Mouse (Mus musculus): ENCODE measurements at regions not wholly inside any gene's neighbourhood (a gene's known extent, or its start where the extent isn't known, plus 50 kb on each side); places are given as distances from the start of the nearest gene placed in this dataset.

- no peak for DNase-seq
- TF ChIP-seq POLR2A (IDR thresholded peaks at IDR 0.05; ENCODE audit: insufficient read depth, low read depth, low read length): no peak
- TF ChIP-seq CTCF (IDR thresholded peaks at IDR 0.05): no peak
- no peak for TF ChIP-seq EP300 (IDR thresholded peaks at IDR 0.05; ENCODE audit: insufficient read depth, low read depth, low read length)
- no peaks in the 10 kb centered on the region for H3K4me1 ChIP-seq (ENCODE audit: control insufficient read depth, insufficient read depth, low read length)
- no peaks in the 10 kb centered on the region for H3K27me3 ChIP-seq (ENCODE audit: control insufficient read depth, insufficient read depth, low read length)
- H3K4me3 ChIP-seq: no peak overlapping the region
- 87% methylated on average over 12 of the region's 12 CpGs for whole genome bisulfite sequencing
- H3K79me2 ChIP-seq (replicated peaks; ENCODE audit: control insufficient read depth, insufficient read depth, low read length): no peaks in the 10 kb centered on the region
- H3K36me3 ChIP-seq (ENCODE audit: control insufficient read depth, insufficient read depth, low read length): no peaks in the 10 kb centered on the region
- no peak overlapping the region for H3K9ac ChIP-seq (ENCODE audit: low read depth, low read length)
- intact Hi-C loops (cut with DNase I): no loop called here
- no peak overlapping the region for H3K27ac ChIP-seq
Measured at GRCm38 (mm10) chr10:126270376-126270775, 304.4 kb downstream of the Lrig3 start.

DNA sequence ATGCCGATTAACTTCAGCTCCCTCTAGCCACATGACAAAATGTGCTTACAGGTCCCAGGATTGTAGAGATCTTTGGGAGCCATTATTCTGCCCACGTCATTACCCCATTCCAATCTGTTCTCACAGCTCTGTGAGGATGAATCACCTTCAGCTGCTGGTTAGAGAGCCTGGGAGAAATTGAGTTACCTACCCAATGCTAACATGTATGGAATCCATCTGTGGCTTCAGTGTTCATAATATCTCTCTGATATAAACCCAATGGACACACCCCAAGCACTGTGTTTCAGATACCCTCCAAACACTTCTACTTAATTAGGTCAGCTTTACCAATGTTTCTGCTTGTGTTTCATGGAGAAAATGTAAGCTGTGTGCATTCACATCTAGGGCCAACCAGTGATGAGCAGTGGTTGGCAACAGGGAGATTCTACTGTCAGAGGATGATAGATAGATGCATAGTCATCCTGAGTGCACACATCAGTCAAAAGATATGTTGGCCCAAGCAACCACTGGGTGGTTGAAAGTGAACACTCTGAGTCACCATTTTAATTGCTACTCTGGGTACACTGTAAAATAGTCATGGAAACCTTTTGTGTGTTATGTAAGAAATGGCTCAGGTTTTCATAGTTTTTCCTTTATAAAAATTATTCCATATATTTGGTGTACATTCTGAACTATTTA lies 301.5 kb downstream of the Lrig3 start:
- WGBS: 74% methylated on average over 2 of the region's 2 CpGs
- H3K4me3 ChIP-seq: no peak overlapping the region
- TF ChIP-seq POLR2A (IDR thresholded peaks at IDR 0.05; ENCODE audit: insufficient read depth, low read depth, low read length) (no peak), CTCF (IDR thresholded peaks at IDR 0.05) (no peak), EP300 (IDR thresholded peaks at IDR 0.05; ENCODE audit: insufficient read depth, low read depth, low read length) (no peak)

GRCm38 (mm10) chr10:126257171-126257570 lies 291.2 kb downstream of the Lrig3 start:
- no peak overlapping the region for H3K27ac ChIP-seq
- H3K4me3 ChIP-seq: no peak overlapping the region
- H3K4me1 ChIP-seq (ENCODE audit: control insufficient read depth, insufficient read depth, low read length): no peaks in the 10 kb centered on the region
- DNase-seq: no peak
- no peaks in the 10 kb centered on the region for H3K27me3 ChIP-seq (ENCODE audit: control insufficient read depth, insufficient read depth, low read length)
- H3K79me2 ChIP-seq (replicated peaks; ENCODE audit: control insufficient read depth, insufficient read depth, low read length): no peaks in the 10 kb centered on the region
- TF ChIP-seq EP300 (IDR thresholded peaks at IDR 0.05; ENCODE audit: insufficient read depth, low read depth, low read length): no peak
- no peak for TF ChIP-seq POLR2A (IDR thresholded peaks at IDR 0.05; ENCODE audit: insufficient read depth, low read depth, low read length)
- no peak for TF ChIP-seq CTCF (IDR thresholded peaks at IDR 0.05)
- H3K9ac ChIP-seq (ENCODE audit: low read depth, low read length): no peak overlapping the region
- WGBS: 76% methylated on average over 8 of the region's 8 CpGs
- no peaks in the 10 kb centered on the region for H3K36me3 ChIP-seq (ENCODE audit: control insufficient read depth, insufficient read depth, low read length)
- intact Hi-C loops (cut with DNase I): no loop called here

More for the DNA sequence above, 301.5 kb downstream of the Lrig3 start:
- H3K9ac ChIP-seq (ENCODE audit: low read depth, low read length): no peak overlapping the region
- no peak for DNase-seq
- no peak overlapping the region for H3K27ac ChIP-seq
- no peaks in the 10 kb centered on the region for H3K79me2 ChIP-seq (replicated peaks; ENCODE audit: control insufficient read depth, insufficient read depth, low read length)
- no peaks in the 10 kb centered on the region for H3K27me3 ChIP-seq (ENCODE audit: control insufficient read depth, insufficient read depth, low read length)
- H3K36me3 ChIP-seq (ENCODE audit: control insufficient read depth, insufficient read depth, low read length): no peaks in the 10 kb centered on the region
- no peaks in the 10 kb centered on the region for H3K4me1 ChIP-seq (ENCODE audit: control insufficient read depth, insufficient read depth, low read length)
- intact Hi-C loops (cut with DNase I): no loop called here

- no peaks in the 10 kb centered on the region for H3K79me2 ChIP-seq (replicated peaks; ENCODE audit: control insufficient read depth, insufficient read depth, low read length)
- no peak overlapping the region for H3K27ac ChIP-seq
- intact Hi-C loops (cut with DNase I): no loop called here
- H3K4me1 ChIP-seq (ENCODE audit: control insufficient read depth, insufficient read depth, low read length): no peaks in the 10 kb centered on the region
- no peaks in the 10 kb centered on the region for H3K27me3 ChIP-seq (ENCODE audit: control insufficient read depth, insufficient read depth, low read length)
- no peak overlapping the region for H3K4me3 ChIP-seq
- no peak for TF ChIP-seq POLR2A (IDR thresholded peaks at IDR 0.05; ENCODE audit: insufficient read depth, low read depth, low read length)
- no peak for TF ChIP-seq CTCF (IDR thresholded peaks at IDR 0.05)
- no peak for TF ChIP-seq EP300 (IDR thresholded peaks at IDR 0.05; ENCODE audit: insufficient read depth, low read depth, low read length)
- WGBS: 83% methylated on average over 4 of the region's 4 CpGs
- H3K9ac ChIP-seq (ENCODE audit: low read depth, low read length): no peak overlapping the region
- no peaks in the 10 kb centered on the region for H3K36me3 ChIP-seq (ENCODE audit: control insufficient read depth, insufficient read depth, low read length)
- DNase-seq: no peak
Measured at GRCm38 (mm10) chr10:126254198-126254597, 288.2 kb downstream of the Lrig3 start.

DNA sequence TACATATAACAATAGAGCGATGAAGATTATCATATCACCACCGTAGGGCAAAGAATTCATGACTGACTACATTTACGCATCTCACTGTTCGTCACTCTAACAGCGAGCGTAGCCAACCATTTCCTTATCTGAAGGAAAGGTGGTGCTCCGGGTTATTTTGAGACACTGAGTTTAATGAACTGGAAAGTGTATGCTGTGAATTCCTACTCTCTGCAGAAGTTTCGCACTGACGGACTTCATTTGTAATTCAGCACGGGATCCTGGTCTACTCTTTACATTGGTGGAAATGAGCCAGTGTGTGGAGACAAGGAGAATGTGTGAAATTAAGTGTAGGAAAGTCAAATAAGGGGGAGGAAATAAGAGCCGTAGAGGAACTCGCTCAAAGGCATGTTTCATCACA lies 283.2 kb downstream of the Lrig3 start:
- intact Hi-C loops (cut with DNase I): no loop called here
- DNase-seq: no peak
- Histone ChIP-seq H3K4me1 (ENCODE audit: control insufficient read depth, insufficient read depth, low read length) (no peaks in the 10 kb centered on the region), H3K79me2 (replicated peaks; ENCODE audit: control insufficient read depth, insufficient read depth, low read length) (no peaks in the 10 kb centered on the region), H3K4me3 (no peak overlapping the region), H3K27me3 (ENCODE audit: control insufficient read depth, insufficient read depth, low read length) (no peaks in the 10 kb centered on the region), H3K36me3 (ENCODE audit: control insufficient read depth, insufficient read depth, low read length) (no peaks in the 10 kb centered on the region), H3K9ac (ENCODE audit: low read depth, low read length) (no peak overlapping the region), H3K27ac (no peak overlapping the region)
- 54% methylated on average over 12 of the region's 12 CpGs for WGBS
- TF ChIP-seq CTCF (IDR thresholded peaks at IDR 0.05) (no peak), POLR2A (IDR thresholded peaks at IDR 0.05; ENCODE audit: insufficient read depth, low read depth, low read length) (no peak), EP300 (IDR thresholded peaks at IDR 0.05; ENCODE audit: insufficient read depth, low read depth, low read length) (no peak)

- 94% methylated on average over 7 of the region's 7 CpGs for WGBS
- Histone ChIP-seq H3K79me2 (replicated peaks; ENCODE audit: control insufficient read depth, insufficient read depth, low read length) (no peaks in the 10 kb centered on the region), H3K4me3 (no peak overlapping the region), H3K36me3 (ENCODE audit: control insufficient read depth, insufficient read depth, low read length) (no peaks in the 10 kb centered on the region), H3K9ac (ENCODE audit: low read depth, low read length) (no peak overlapping the region), H3K27me3 (ENCODE audit: control insufficient read depth, insufficient read depth, low read length) (no peaks in the 10 kb centered on the region), H3K27ac (no peak overlapping the region), H3K4me1 (ENCODE audit: control insufficient read depth, insufficient read depth, low read length) (no peaks in the 10 kb centered on the region)
- no peak for DNase-seq
- intact Hi-C loops (cut with DNase I): no loop called here
- TF ChIP-seq CTCF (IDR thresholded peaks at IDR 0.05): no peak
Measured at GRCm38 (mm10) chr10:126243051-126243450, 277.1 kb downstream of the Lrig3 start.

Measured in heart, adult 2 months (tissue).